Mouse (Mus musculus) embryo, embryonic 11 days (tissue): ENCODE measurements at regions not wholly inside any gene's neighbourhood (a gene's known extent, or its start where the extent isn't known, plus 50 kb on each side); places are given as distances from the start of the nearest gene placed in this dataset.

Source experiments
- DNase-seq: peaks from one replicate; pipeline ENCODE4 v3.0.0-alpha.2; 2015

DNA sequence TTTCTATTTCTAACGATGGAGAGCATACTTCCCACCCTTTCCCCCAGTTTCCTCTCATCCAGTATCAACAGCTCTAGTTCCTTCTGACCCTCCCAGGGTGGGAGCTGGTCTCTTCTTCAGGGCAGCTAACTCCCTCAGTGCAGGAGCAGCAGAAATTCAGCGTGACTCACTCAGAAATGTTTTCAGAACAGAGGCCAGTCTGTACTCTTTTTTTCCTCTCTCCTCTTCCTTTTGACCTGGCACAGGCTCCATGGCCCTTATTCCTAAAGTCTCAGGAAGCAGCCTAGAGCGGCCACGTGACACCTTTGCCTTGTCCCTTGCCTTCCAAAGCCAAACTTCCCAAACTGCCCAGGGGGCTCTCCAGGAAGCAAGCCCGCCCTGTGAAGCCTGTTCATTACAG, 55.4 kb downstream of the Pja1 start:
- no peak for DNase-seq

- no peak for DNase-seq
These were observed 60.1 kb downstream of the Pja1 start for GRCm38 (mm10) chrX:99410942-99411341.

DNA sequence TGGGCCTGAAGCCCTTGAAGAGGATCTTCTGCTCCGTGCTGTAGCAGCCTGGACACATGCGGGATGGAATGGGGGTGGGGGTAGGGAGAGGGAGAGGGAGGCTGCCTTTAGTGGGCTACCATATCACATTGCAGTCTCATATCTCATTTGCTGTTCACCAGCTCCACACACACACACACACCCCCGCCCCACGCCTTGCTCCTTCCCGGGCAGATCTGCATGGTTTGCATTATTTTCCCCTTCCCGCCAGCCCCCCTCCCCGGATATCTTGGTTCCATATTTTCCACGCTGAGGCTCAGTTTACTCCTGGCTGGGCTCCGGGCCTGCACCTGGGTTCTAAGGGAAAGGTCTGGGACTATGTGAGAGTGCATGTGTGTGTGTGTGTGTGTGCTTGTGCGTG, 61.2 kb downstream of the Pja1 start:
- DNase-seq: peak; percentile 34

GRCm38 (mm10) chrX:99409331-99409730, 61.7 kb downstream of the Pja1 start:
- DNase-seq: no peak

GRCm38 (mm10) chrX:99408804-99409203, 62.3 kb downstream of the Pja1 start:
- peak; percentile 21 for DNase-seq

DNA sequence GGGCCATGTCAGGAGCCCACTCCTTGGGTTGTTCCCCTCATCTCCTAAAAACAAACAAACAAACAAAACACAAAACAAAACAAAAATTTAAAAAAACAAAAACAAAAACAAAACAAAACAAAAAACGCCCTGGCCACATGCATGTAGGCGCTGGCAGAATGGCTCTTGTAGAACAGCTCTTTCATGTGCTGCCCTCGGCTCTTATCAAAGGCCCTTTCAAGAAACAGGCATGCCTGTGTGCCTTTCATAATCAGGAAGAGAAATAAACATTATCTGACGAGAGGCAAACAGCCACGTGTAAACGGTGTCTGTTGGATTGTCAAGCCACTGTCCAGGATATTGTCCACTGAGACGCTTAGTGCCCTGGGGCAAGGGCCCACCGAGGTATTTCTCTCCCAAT, 65.2 kb downstream of the Pja1 start:
- DNase-seq: no peak

GRCm38 (mm10) chrX:99403521-99404149, 67.4 kb downstream of the Pja1 start:
- peak; percentile 21 for DNase-seq

DNA sequence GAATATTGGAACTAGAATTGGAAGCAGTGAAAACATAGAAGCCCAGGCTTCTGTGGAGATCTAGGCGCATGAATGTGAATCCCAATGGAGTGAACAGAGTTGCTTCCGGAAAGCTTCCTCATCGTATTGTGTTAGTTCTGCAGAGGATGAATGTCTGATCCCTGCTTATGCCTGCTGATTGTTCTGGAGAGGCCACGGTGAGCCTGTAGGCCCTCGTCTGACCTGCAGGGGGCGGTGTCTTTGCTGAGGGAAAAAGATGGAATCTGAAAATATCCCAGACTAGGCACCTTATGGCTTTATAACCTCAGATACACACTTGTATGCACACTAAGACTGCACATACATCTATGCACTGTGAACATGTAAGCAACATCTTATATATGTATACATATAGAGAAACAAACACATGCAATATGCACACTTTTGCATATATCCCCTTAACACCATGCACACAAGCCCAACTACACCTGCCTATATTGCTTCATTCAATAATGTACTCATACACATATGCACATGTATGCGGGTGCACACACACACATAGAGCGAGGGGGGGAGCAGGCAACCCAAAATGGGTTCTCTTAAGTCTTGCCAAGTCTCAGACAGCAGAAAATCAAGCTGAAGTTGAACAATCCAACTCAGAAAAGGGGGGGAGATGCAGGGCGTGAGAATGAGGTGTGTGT, 68.1 kb downstream of the Pja1 start:
- peak; percentile 27 for DNase-seq

DNA sequence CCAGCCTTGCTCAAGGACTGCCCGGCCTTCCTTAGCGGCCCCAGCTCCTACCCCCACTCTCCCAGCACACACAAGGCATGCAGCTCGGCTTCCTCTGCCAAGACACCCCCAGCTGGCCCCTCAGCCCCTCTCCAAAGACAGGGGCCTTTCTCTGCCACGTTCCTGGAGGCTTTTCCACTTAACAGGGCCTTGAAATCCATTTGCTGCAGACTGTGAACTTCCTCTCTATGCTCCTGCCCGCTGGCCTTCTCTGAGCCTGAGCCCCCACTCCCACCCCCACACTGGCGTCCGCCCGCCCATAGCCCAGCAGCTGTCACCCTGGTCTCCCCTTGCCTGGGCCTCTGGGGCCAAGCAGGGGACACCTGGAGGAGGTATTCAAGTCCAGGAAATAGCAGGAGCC, 73.7 kb downstream of the Pja1 start:
- no peak for DNase-seq

DNA sequence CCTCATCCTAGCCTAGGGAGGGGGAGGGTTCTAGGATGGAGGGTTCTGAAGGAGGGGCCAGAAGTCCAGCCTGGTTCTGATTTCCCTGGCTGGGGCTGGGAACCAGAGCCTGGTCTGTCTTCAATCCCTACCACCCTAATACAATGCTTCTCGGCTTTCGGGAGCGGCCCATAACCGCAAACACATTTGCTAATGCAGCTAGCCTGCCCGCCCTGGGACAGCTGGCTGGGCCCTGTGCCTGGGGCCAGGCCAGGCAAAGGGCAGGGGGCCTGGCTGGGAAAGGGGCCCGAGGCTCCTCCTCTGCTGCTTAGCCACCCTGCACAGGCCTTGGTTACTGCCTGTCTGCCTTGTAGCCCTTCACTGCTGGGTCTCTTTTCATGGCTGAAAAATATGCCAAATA, 74.9 kb downstream of the Pja1 start:
- peak; percentile 39 for DNase-seq

DNA sequence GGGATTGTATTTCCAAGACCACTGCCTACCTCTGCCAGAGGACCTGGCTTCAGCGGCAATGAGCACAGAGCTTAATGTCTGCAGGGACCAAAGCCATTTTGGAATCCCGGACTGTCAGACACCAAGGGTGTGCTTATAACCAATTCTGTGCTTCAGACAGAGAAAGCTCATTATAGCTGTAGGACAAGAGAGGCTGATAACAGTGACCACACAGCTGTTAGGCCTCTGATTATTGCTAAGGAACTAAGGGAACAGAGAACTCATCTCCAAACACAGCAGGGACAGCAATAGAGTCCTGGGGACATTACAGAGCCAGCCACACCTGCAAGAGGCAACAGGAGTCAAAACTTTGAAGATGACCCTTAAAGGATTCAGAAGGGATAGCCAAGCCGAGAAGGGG, 76.0 kb downstream of the Pja1 start:
- no peak for DNase-seq

DNA sequence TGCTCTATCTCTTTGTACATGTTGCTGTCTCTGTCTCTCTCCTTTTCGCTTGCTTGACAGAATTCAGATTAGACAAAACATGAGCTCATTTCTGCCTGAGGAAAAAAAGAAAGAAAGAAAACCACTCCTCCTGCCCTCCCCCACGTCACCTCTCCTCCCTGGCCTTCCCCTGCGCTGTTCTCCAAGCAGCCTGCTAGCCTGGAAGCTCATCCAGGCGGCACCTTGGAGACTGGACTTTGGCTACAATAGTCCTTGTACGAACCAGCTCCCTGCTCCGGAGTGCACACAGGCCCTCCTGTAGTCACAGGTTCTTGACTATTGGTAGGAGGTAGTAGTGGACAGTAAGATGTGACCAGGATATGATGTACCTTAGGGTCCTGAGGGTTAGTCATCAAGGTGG, 79.4 kb downstream of the Pja1 start:
- DNase-seq: peak; percentile 27

GRCm38 (mm10) chrX:99390462-99390838, 80.6 kb downstream of the Pja1 start:
- DNase-seq: no peak

DNA sequence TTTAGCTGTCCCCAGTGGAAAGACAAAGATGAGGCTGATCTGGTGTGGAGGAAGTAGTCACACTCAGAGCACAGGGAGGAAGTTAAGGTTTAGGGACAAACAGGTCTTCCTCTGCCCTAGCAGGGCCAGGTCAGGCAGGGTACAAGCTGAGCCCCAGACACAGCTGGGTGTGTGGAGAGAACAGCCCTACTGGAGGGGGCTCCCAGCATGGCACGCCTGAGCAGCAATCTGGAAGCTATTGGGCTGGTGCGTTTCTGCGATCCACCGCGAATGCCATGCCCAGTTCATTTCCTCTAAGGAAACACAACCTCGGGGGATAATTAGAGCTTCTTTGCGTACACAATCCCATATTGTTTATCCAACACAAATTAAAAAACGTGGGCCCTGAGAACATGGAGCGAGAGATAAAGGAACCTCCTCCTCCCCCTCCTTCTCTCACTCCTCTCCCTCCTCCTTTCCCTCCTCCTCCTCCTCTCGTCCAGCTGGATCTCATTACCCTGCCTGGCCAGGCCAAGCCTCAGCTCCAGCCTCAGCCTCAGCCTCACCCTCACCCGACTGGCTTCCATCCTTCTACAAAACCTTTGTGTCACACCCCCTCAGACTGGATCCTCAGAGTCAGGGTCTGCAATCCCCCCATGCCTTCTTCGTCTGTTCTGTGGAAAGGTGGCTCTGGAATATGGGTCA, 81.2 kb downstream of the Pja1 start:
- DNase-seq: peak; percentile 42

DNA sequence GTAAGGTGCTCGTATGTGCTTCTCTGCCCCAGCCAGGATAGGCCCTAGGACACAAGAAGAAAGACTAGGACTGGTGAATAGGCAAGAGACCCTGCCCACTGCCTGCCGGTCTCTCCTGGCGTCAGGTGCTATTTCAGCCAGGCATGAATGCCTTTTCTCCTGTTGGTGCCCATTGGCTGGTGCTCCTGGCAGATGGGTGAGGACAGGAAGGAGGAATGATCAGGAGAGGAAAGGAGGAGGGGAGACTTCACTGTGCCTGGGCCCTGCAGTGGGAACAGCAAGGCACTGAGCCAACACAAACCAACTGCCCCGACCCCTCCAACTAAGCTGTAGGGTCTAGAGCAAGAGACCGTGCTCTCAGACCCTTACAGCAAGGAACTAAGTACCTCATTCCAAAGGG, 100.4 kb downstream of the Pja1 start:
- DNase-seq: no peak

- no peak for DNase-seq
These were observed 101.7 kb downstream of the Pja1 start for GRCm38 (mm10) chrX:99369258-99369900.

DNA sequence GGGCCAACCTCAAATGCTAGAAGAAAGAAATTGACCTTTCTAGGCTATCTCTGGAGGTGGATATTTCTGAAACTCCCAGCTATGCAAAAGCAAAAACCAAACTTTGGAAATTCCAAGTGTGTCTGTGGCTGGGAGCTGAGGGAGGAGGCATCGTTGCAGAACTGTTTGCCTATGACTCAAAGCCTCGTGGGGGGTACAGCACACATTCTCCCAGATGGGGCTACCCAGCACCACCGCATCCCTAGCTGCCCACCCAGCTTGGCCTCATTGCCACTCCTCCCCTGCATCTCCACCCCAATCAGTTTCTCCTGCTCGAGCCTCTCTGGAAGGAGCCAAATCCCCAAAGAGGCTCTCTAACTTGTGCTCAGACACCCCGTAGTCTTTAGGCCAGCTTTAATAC, 107.0 kb downstream of the Pja1 start:
- no peak for DNase-seq

DNA sequence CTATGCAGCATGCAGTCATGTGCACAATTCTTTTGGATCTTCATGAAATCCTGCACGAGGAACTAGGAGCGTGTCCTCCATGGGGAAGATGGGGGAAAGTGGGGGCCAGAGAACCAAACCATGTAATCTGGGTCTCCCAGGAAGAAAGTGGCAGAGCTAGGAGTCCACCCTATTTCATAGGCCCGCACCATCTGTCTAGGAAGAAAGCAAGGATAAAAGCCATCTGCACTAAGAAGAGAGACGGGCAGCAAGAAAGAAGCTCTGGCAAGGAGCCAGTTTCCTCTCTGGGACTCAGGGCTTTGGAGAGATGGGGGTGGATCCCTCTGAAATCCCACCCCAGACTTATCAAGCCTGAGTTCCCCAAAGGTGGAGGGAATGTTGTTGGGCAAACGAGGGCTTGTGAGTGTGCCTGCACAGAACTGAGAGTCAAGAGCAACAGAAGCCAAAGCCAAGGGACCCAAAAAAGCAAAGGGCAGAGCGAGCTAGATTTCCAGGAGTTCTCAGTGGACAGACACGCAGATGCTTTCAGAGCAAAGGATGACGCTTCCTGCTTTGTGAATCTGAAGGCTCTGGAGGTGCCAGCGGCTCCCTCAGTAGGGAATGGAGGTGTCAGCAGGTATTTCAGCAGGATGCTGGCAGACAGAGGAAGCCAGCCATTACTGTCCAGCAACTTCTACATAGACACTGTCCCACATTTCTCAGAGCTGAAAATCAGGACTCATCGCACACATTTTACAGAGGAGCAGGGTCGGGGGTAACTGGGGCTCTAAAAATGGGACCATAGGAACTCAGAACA, 110.8 kb downstream of the Pja1 start:
- DNase-seq: no peak

- peak; percentile 21 for DNase-seq
These were observed 112.3 kb downstream of the Pja1 start for GRCm38 (mm10) chrX:99358784-99359183.

- DNase-seq: peak; percentile 50
These were observed 112.9 kb downstream of the Pja1 start for GRCm38 (mm10) chrX:99358051-99358617.

DNA sequence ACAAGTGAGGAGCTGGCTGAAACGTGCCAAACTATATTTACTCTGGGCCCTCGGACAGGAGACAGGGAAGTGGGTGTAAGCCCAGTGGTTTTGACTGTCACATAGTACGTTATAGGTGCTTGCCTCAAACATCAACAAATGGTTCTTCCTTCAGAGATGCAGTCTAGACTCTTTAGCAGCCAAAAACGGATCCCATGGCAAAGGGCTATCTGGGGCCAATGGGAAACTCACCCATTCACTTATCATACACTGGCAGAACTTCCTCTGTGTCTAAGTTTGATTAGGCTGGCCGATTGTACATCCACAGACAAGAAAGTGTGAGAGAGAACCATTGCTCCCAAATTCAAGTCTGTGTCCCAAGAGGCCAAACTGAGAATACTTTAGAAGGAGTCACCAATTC, 115.9 kb downstream of the Pja1 start:
- DNase-seq: no peak

DNA sequence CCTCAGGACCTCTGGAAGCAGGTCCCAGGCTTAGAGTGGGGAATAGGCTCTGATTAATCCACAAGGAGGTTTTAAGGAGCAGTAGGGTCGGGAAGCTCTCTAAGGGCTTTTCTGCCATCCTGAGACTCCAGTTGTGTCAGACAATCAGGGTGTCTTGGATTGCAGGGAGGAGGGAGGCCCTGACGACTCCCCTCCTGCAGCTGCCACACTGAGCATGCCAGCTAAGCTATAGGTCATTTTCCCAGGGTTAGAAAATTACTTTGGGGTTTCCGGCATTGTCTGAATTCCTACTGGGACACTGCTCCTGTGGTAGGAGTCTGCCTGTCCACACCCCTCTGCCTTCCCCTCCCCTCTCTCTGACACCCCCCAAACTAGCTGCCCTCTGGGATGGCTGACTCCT, 120.8 kb downstream of the Pja1 start:
- no peak for DNase-seq

DNA sequence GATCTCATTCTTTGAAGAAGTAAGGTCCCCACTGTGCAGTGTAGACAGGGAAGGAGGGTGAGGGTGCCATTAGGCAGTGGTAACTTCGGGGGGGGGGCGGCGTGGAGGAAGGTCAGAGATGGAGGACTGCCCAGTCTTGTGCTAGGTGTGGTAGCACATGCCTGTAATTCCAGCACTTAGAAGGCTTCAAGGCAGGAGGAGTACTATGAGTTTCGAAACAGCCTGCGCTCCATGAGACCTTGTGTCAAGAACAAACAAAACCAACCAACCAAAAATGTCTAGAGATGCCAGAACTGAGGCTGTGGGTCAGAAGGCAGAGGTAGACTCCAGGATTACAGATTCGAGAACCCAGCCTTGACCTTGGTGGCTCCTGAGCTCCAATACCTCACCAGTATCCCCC, 130.8 kb downstream of the Pja1 start:
- no peak for DNase-seq
